Mouse (Mus musculus) liver, embryonic 12.5 days (tissue): ENCODE measurements around the gene Fpr1. TPM values are rescaled to one million over a fixed set of nuclear protein-coding genes. Genes with fewer than 3 reads are reported as not detected.

Source experiments
- ATAC-seq: fragments of 200-750 bp; cut with Nextera tagmentation; 2 replicates; pipeline ENCODE4 v1.8.0; 2017; ENCODE audit warnings: moderate number of reproducible peaks, mild to moderate bottlenecking, moderate library complexity
- H3K27ac ChIP-seq: fragments of 300-500 bp; sonication (generic); 2 replicates; pipeline ENCODE4 v1.5.1; 2016; ENCODE audit warnings: mild to moderate bottlenecking
- H3K27me3 ChIP-seq: fragments of 300-500 bp; sonication (generic); replicated peaks from 2 replicates; pipeline ENCODE4 v1.6.1; 2016; ENCODE audit warnings: mild to moderate bottlenecking, moderate library complexity
- H3K36me3 ChIP-seq: fragments of 300-500 bp; sonication (generic); 2 replicates; pipeline ENCODE4 v1.6.1; 2016; ENCODE audit warnings: mild to moderate bottlenecking, moderate library complexity
- H3K4me1 ChIP-seq: fragments of 300-500 bp; sonication (generic); 2 replicates; pipeline ENCODE4 v1.6.1; 2016
- H3K4me2 ChIP-seq: fragments of 300-500 bp; sonication (generic); 2 replicates; pipeline ENCODE4 v1.6.1; 2016; ENCODE audit warnings: mild to moderate bottlenecking, moderate library complexity
- H3K4me3 ChIP-seq: fragments of 300-500 bp; sonication (generic); 2 replicates; pipeline ENCODE4 v1.5.1; 2016; ENCODE audit warnings: mild to moderate bottlenecking, moderate library complexity
- H3K9ac ChIP-seq: fragments of 300-500 bp; sonication (generic); 2 replicates; pipeline ENCODE4 v1.6.1; 2016; ENCODE audit warnings: mild to moderate bottlenecking, moderate library complexity
- H3K9me3 ChIP-seq: fragments of 300-500 bp; sonication (generic); replicated peaks from 2 replicates; pipeline ENCODE4 v1.6.1; 2016; ENCODE audit warnings: mild to moderate bottlenecking, moderate library complexity
- WGBS: fragments of 180-500 bp; shearing (Covaris S2); methylation state at CpG from one replicate; pipeline ENCODE4 v1.1.7; 2016; ENCODE audit not compliant: insufficient replicate concordance; 5-methylcytosine and 5-hydroxymethylcytosine counted together
- polyA plus RNA-seq: library from polyadenylated mRNA; unstranded; fragments of >200 nt; fragmentation: Nextera tagmentation; extraction: Ambion mirVana; gene quantifications from 2 replicates; pipeline ENCODE4 v1.2.1, GENCODE M21; 2016

The Fpr1 gene
- polyA plus RNA-seq, 1 experiment from 2014 or later, result 0.92 TPM

GRCm38 (mm10) chr17:17871697-17872096 is 12.0 kb downstream of the Fpr1 start:
- Histone ChIP-seq H3K9ac (no peak overlapping the region), H3K36me3 (no peaks in the 10 kb centered on the region)
- ATAC-seq, result no peak

GRCm38 (mm10) chr17:17870892-17871550 is 12.7 kb downstream of the Fpr1 start:
- Histone ChIP-seq H3K4me1 (no peaks in the 10 kb centered on the region), H3K9ac (no peak overlapping the region), H3K27me3 (no peaks in the 10 kb centered on the region), H3K4me3 (no peak overlapping the region), H3K27ac (no peak overlapping the region), H3K4me2 (no peak overlapping the region), H3K9me3 (no peaks in the 10 kb centered on the region), H3K36me3 (no peaks in the 10 kb centered on the region)
- 48% methylated on average over 2 of the region's 2 CpGs for WGBS
- no peak for ATAC-seq

More at GRCm38 (mm10) chr17:17871697-17872096, 12.0 kb downstream of the Fpr1 start:
- Histone ChIP-seq H3K9me3 (no peaks in the 10 kb centered on the region), H3K27ac (no peak overlapping the region), H3K27me3 (no peaks in the 10 kb centered on the region), H3K4me1 (no peaks in the 10 kb centered on the region), H3K4me3 (no peak overlapping the region), H3K4me2 (no peak overlapping the region)
- WGBS, result 45% methylated on average over 2 of the region's 2 CpGs

DNA sequence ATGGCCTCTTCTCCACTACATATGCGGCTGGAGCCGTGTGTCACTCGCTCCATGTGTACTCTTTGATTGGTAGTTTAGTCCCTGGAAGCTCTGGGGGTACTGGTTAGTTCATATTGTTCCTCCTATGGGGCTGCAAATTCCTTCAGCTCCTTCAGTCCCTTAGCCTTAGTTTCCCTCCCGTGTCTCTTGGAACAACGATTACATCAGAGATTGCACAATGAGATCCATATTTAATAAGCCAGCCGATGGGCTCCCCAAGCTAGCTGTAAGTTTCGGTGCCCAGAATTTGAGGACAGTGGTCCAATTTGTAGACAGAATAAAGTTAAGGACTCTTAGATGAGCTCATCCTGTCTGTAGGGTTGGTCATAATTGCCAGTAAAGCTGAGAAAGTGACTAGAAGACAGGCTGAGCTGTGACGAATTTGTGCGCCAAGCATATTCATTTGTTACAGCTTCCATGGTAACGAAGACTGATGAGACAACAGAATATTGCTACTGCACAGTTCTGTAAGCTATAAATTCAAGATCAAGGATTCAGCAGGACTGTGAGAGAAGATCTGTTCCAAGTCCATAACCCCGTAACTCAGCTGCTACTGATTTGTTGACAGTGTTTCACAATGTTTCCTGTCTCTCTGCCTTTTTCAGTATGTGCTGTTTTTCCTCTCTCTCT is 16.8 kb downstream of the Fpr1 start:
- no peaks in the 10 kb centered on the region for H3K4me1 ChIP-seq

DNA sequence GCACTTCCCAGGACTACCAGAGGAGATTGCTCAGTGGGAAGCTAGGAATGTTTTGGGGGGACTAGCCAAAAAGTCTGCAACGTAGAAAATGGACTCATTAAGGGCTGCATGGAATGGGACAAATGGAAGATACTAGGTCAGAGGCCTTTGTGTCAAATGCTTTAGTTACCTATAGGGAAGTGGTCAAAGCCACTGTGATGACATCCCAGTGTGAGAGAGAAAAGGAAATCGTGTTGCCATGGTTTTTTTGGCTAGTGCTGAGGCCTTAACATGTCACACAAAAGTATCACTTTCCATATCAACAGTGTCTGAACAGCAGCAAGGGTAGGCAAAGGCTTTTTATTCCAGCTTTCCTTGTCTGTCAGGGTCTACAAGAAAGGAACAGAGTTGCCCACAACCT is 18.6 kb downstream of the Fpr1 start:
- ATAC-seq, result no peak
- H3K27ac ChIP-seq, result no peak overlapping the region
- H3K9ac ChIP-seq, result no peak overlapping the region
- H3K9me3 ChIP-seq, result no peaks in the 10 kb centered on the region
- H3K4me1 ChIP-seq, result no peaks in the 10 kb centered on the region
- no peaks in the 10 kb centered on the region for H3K36me3 ChIP-seq
- H3K4me2 ChIP-seq, result no peak overlapping the region
- H3K4me3 ChIP-seq, result no peak overlapping the region
- 35% methylated on average over 2 of the region's 2 CpGs for WGBS
- no peaks in the 10 kb centered on the region for H3K27me3 ChIP-seq

More for the DNA sequence above, 16.8 kb downstream of the Fpr1 start:
- no peak overlapping the region for H3K27ac ChIP-seq
- H3K9ac ChIP-seq, result no peak overlapping the region
- ATAC-seq, result 0 out of 2 replicates have a peak, but pooled peaks have one; percentile 15
- H3K4me3 ChIP-seq, result no peak overlapping the region
- H3K27me3 ChIP-seq, result no peaks in the 10 kb centered on the region
- no peaks in the 10 kb centered on the region for H3K36me3 ChIP-seq
- H3K9me3 ChIP-seq, result no peaks in the 10 kb centered on the region
- H3K4me2 ChIP-seq, result no peak overlapping the region
- 72% methylated on average over 11 of the region's 11 CpGs for WGBS

DNA sequence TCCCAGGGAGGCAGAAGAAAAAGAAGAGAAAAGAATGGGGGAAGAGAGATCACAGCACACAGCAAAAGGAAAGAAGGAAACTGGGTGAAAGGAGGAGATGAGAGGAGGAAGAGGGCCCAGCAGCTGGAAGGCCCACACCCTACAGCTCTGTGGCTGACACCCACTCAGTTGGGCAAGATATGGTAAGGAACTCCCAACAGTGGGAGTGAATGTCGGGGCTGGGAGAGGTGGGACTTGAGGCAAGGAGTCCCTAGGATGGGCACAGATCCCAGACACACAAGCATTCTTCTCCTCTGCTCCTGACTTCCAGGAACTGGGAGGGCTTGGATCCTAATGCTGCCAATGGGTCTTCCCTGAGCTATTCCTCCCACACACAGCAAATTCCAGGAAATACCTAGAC is 21.4 kb downstream of the Fpr1 start:
- Histone ChIP-seq H3K4me1 (no peaks in the 10 kb centered on the region), H3K4me3 (no peak overlapping the region), H3K36me3 (no peaks in the 10 kb centered on the region), H3K4me2 (no peak overlapping the region), H3K9me3 (no peaks in the 10 kb centered on the region), H3K27me3 (no peaks in the 10 kb centered on the region), H3K27ac (no peak overlapping the region), H3K9ac (no peak overlapping the region)
- WGBS, result 55% methylated on average over 1 of the region's 1 CpGs
- ATAC-seq, result no peak

DNA sequence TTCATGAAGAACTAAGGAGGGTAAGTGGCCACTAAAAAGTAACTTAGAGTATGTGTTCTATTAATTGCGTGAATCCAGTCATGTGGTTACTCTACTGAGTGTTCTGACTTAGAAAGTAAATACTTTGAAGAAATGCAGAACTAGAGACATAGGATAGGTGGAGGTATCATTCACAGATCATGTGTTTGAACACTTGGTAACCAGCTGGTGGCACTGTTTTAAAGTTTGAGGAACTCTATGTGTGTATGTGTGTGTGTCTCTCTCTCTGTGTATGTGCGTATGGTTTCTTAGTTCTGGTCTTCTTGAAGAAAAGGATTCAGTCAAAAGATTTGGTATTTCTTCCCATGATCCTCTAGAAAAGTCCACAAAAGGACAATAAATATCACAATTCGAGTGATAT is 23.6 kb downstream of the Fpr1 start:
- no peaks in the 10 kb centered on the region for H3K4me1 ChIP-seq
- H3K36me3 ChIP-seq, result no peaks in the 10 kb centered on the region
- H3K4me3 ChIP-seq, result no peak overlapping the region
- no peaks in the 10 kb centered on the region for H3K27me3 ChIP-seq
- H3K27ac ChIP-seq, result no peak overlapping the region
- H3K4me2 ChIP-seq, result no peak overlapping the region
- no peaks in the 10 kb centered on the region for H3K9me3 ChIP-seq
- no peak for ATAC-seq
- no peak overlapping the region for H3K9ac ChIP-seq
- WGBS, result 60% methylated on average over 3 of the region's 3 CpGs

DNA sequence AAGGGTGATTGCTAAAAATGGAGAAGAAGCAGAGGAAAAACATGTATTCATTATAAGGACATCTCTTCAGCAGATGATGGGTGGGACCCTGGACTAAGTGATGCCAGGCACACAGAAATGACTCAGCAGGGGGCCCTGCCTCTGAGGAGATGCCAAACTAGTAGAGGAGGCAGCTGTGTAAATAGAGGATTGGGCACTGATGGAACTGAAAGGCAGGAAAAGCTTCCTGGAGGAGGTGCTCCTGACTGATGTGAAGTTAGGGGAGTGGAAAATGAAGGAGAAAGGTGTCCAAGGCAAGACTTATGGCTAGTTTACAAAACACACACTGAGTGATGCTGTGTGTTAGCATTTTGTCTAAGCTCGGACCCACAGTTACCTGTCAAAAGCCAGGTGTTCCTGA is 26.3 kb downstream of the Fpr1 start:
- Histone ChIP-seq H3K4me2 (no peak overlapping the region), H3K27me3 (no peaks in the 10 kb centered on the region)
- 50% methylated on average over 1 of the region's 1 CpGs for WGBS

DNA sequence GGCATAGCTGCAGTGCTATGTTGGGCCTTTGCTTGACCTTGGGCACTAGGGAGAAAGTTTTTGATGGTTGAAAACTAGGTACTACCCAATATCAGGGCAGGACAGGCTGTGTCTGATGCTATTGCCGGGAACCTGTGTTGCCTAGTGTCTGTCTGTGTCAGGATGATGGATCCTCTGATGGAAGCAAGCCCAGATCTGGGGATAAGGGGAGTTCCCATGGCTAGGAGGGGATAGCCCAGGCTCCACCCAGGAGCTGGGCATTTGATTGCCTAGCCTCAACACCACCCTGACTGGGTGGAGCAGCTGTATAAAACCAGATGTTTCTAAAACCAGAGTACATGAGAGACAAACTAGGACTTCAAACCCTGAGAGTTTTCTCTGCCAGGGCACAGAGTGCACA is 27.1 kb downstream of the Fpr1 start:
- Histone ChIP-seq H3K27ac (no peak overlapping the region), H3K9me3 (no peaks in the 10 kb centered on the region), H3K27me3 (no peaks in the 10 kb centered on the region; the same call in 1 of the 2 replicates), H3K4me2 (no peak overlapping the region), H3K9ac (no peak overlapping the region), H3K4me3 (no peak overlapping the region), H3K36me3 (no peaks in the 10 kb centered on the region), H3K4me1 (no peaks in the 10 kb centered on the region)
- peak; percentile 40; the same call in 1 of the 2 replicates for ATAC-seq
- 61% methylated on average over 1 of the region's 1 CpGs for WGBS

More for the DNA sequence above, 26.3 kb downstream of the Fpr1 start:
- no peaks in the 10 kb centered on the region for H3K4me1 ChIP-seq
- H3K4me3 ChIP-seq, result no peak overlapping the region
- no peak overlapping the region for H3K9ac ChIP-seq
- no peaks in the 10 kb centered on the region for H3K36me3 ChIP-seq
- H3K9me3 ChIP-seq, result no peaks in the 10 kb centered on the region
- no peak for ATAC-seq
- H3K27ac ChIP-seq, result no peak overlapping the region

- H3K9me3 ChIP-seq, result no peaks in the 10 kb centered on the region
Measured at GRCm38 (mm10) chr17:17855064-17855838, 28.5 kb downstream of the Fpr1 start, which contains the start of gene Has1. Has1 (minus strand) TSS chr17:17855205.

DNA sequence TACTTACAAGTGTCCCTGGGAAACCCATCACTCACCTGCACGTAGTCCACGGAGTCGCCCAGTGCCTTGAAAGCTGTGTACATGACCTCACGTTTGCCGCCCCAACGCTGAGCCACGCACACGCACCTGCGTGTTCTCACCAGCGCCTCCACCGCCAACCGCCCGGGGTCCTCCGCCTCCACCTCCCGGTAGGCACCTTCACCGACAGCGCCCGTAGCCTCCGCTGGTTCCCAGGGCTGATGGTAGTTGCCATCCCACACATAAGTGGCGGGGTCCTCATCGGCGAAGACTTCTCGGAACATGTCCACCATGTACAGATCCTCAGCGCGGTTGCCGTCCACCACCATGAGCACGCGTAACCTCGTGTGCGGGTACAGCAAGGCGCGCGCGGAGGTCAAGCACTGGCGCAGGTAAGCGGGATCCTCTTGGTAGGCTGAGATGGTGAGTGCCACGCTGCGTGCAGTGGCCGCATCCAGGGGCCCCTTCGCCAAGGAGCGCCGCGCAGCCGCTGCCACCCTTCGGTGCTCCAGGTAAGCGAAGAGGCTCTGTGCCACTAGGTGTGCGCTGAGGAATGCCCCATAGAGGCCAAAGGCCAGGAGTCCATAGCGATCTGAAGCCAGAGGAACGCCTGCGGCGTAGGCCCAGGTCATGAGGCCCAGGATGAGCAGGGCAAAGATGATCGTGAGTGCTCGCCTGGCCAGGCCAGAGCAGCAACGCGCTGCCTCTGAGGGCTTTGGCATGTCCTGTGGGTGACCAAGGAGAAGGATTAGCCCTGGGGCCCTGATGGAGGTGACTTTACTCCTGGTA is 33.6 kb downstream of the Fpr1 start:
- Histone ChIP-seq H3K4me2 (peak overlapping the region; percentile 12; the same call in 1 of the 2 replicates), H3K36me3 (no peaks in the 10 kb centered on the region), H3K4me1 (peaks cover 9% of the 10 kb centered on the region; the same call in 1 of the 2 replicates), H3K9me3 (no peaks in the 10 kb centered on the region), H3K27ac (no peak overlapping the region), H3K4me3 (no peak overlapping the region), H3K27me3 (peaks cover 22% of the 10 kb centered on the region), H3K9ac (no peak overlapping the region)
- WGBS, result 17% methylated on average over 55 of the region's 55 CpGs
- no peak for ATAC-seq

More at GRCm38 (mm10) chr17:17855064-17855838, 28.5 kb downstream of the Fpr1 start, which contains the start of gene Has1:
- Histone ChIP-seq H3K4me1 (no peaks in the 10 kb centered on the region), H3K9ac (no peak within 1 kb of the TSS), H3K27ac (no peak within 1 kb of the TSS), H3K36me3 (no peaks in the 10 kb centered on the region), H3K27me3 (peaks cover 9% of the 10 kb centered on the region), H3K4me3 (no peak within 1 kb of the TSS), H3K4me2 (no peak within 1 kb of the TSS)
- ATAC-seq, result no peak
- WGBS, result 42% methylated on average over 8 of the region's 8 CpGs

GRCm38 (mm10) chr17:17848988-17849387 is 34.8 kb downstream of the Fpr1 start:
- no peak overlapping the region for H3K4me3 ChIP-seq
- no peaks in the 10 kb centered on the region for H3K9me3 ChIP-seq
- H3K4me2 ChIP-seq, result no peak overlapping the region
- no peak overlapping the region for H3K9ac ChIP-seq
- 10% methylated on average over 2 of the region's 2 CpGs for WGBS
- peaks cover 22% of the 10 kb centered on the region for H3K27me3 ChIP-seq
- no peaks in the 10 kb centered on the region for H3K36me3 ChIP-seq
- peak; percentile 71 for ATAC-seq
- peaks cover 9% of the 10 kb centered on the region; the same call in 1 of the 2 replicates for H3K4me1 ChIP-seq
- no peak overlapping the region for H3K27ac ChIP-seq
